Mouse (Mus musculus) thymus, postnatal 14 days (tissue): Measurements from ENCODE around the gene Baz2b.
"Not testable (repeated sequence)": the region's sequence is repeated elsewhere in the genome, so short reads cannot be mapped to it uniquely, and the experiment has no call there.

Source experiments
- DNase-seq: peaks from one replicate; pipeline ENCODE4 v3.0.0; 2021

Baz2b gene

DNA sequence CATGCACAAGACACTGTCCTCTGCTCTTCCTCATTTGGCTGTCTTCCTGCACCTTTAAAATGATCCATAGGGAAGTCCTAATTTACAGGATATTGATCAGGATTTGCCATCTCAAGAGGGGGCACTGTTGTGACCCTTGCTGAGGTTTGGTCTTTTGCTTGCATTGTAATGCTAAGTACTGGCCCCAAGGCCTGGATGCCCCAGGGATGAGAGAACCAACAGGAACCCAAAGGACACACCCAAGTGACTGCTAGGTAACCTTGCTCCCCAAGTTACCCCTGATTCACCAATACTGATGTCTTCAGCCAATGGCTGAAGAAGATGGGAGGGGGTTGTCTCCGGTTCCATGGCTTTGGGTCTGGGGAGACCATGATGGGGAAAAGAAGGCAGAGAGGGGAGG, 124.8 kb downstream of the Baz2b start:
- no peak for DNase-seq

GRCm38 (mm10) chr2:60082984-60083636, 126.5 kb downstream of the Baz2b start:
- DNase-seq: no peak

- no peak for DNase-seq
Measured at GRCm38 (mm10) chr2:60082225-60082624, 127.4 kb downstream of the Baz2b start.

- no peak for DNase-seq
Measured at GRCm38 (mm10) chr2:60080831-60081230, 128.8 kb downstream of the Baz2b start.

DNA sequence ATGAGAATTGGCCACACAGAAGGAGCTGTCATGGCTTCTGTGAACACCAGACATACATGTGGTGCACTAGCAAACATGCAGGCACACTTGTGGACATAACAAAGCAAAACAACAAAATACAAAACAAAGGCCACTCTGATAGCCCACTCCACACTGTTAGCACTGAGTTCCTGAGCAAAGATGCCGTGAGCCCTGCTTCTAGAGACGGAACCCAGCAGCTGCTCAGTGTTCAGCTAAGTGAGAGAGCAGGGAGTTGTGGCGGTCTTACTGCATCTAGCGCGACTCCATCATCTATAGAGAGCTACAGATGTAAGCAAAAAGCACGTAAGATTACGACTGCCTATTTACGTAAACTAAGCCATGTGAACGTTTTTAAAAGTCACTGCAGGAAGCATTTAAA, 132.0 kb downstream of the Baz2b start:
- no peak for DNase-seq

DNA sequence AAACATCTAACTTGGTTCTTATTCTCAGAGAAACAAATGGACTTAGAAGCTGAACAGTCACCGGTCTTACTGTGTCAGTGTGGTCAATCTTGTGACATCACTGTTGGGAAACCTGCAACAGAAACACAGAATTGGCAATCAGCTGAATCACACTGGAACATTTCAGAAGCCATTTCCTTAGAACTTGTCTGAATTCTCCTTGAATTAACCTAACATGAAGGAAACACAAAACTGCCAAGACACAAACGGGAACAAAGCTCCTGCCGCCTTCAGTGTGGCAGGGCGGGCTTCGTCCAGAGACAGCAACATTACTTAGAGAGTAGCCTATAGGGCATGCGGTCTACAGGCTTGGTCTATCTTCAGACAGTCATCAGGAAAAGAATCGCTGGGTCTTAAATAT, 132.8 kb downstream of the Baz2b start:
- DNase-seq: no peak

GRCm38 (mm10) chr2:60076025-60076424, 133.6 kb downstream of the Baz2b start:
- no peak for DNase-seq

DNA sequence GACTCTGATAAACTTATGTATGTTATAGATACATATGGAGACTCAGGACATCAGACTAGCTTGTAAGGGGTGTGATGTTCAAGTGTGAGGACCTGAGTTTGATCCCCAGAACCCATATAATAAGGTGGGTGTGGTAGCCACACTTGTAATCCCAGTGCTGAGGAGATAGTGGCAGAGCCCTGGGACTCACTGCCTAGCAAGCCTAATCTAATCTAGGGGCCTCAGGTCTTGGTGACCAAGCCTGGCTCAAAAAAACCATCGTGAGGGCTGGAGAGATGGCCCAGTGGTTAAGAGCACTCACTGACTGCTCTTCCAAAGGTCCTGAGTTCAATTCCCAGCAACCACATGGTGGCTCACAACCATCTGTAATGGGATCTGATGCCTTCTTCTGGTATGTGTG, 135.8 kb downstream of the Baz2b start:
- DNase-seq: not testable (repeated sequence)

GRCm38 (mm10) chr2:60071813-60072212, 137.8 kb downstream of the Baz2b start:
- peak; percentile 25 for DNase-seq

GRCm38 (mm10) chr2:60070938-60071337, 138.7 kb downstream of the Baz2b start:
- DNase-seq: no peak

DNA sequence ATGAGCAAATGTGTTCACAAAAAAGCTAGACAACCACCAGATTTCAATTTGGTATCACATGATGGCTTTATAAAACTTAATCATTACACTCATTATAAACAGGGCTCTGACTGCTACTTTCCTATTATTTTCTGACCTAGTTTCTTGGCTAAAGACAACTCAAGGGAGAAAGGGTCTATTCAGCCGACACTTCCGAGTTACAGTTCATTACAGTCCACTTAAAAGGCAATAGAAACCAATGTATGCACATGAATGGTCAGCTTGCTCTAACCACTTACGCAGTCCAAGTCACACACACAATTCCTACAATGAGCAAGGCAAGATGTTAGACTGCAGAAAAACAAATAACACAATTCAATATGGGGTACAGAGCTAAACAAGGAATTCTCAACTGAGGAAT, 141.2 kb downstream of the Baz2b start:
- DNase-seq: no peak

GRCm38 (mm10) chr2:60065415-60065814, 144.2 kb downstream of the Baz2b start:
- DNase-seq: no peak

DNA sequence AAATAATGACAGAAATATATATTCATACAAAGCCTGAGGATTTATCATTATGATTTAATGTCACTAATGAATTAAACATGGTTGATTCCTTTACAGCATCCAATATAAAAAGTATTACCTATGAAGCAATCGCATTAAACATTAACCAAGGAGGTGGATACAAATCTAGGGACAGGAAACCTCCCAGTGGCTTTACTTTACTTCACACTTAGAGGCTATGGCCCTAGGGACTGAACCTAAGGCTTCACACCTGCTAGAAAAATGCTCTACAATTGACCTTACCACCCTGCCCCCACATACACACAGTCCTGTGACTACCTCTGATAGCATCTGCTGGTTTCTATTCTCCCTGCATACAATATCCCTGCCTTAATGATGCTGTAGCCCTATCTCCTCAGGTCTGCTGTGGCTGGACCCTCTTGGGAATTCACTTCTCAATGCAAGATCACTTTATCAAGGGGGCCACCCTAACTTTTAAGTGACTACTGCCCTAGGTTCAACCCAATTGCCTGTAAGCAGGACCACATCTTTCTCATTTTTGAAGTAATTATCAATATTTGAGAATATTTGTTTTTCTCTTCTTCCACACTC, 149.4 kb downstream of the Baz2b start:
- DNase-seq: no peak

GRCm38 (mm10) chr2:60059300-60059699, 150.3 kb downstream of the Baz2b start:
- no peak for DNase-seq

DNA sequence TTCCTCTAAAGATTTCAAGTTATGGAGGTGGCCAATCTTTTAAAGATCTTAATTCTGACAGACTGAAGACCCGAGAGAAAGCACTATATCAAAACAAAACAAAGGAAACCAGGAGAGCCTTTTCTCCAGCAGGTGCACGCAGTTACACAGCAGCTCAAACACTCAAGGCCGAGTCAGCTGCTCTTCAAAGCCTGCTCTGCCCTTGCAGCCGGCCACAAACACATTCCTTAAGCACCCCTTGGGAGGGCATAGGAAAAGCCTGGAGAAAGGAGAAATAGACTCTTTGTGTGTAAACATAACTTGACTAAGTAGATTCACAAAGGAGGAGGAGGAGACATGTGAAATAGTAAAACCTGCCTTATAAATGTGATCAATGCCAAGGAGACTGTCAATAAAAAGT, 153.6 kb downstream of the Baz2b start:
- no peak for DNase-seq

GRCm38 (mm10) chr2:60054808-60055535, 154.7 kb downstream of the Baz2b start:
- DNase-seq: no peak

DNA sequence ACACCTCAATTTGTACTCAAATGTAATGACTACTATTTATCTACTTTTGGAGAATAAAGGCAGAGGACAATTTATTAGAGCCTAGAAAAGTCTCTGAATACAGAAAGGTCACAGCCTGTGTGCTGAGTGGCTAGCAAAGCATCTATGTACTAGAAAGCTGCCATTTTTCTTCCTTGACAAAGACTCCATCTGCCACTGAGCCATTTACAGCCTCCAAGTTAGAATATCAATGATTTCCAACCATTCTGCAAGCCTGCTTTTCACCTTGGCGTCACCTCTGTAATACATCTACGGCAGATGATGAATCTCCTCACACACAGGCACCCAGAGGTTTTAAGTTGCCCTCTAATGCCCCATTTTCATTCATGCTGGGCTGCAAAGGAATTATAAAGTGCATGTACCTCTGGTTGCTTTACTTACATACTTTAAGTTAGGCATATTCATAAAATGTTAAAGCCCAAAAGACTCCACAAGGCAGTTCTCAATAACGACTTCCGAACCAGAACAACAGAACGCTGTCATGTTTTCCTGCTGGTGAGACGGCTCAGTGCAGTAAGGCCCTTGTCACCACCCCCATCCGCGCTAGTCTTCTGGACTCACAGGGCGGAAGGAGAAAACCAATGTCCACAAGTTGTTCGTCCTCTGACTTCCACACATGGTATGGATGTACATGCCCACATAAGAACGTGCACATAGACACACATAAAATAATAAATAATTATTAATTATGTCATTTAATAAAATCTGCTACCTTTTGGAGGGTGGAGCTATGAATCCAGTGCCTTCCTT, 156.2 kb downstream of the Baz2b start:
- DNase-seq: no peak

GRCm38 (mm10) chr2:60050667-60051460, 158.8 kb downstream of the Baz2b start:
- DNase-seq: no peak

DNA sequence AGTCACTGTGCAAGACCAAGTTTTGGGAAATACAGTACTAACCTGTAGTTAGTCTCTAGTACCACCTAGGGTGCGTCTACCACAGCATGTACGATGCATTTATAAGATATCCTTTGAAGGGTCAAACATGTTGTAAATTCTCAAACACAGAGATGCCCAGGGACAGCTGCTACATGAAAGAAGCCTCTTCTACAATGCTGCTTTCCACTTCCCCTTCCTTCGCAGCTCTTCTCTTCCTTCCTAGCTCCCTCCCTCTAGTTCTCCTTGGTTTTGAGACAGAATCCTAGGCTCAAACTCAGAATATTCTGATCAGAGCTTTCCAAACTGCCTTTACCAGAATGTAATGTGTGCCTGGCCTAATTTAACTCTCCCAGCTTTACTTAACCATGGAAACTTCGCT, 159.8 kb downstream of the Baz2b start:
- no peak for DNase-seq

- DNase-seq: no peak
Measured at GRCm38 (mm10) chr2:60049351-60049750, 160.3 kb downstream of the Baz2b start.

- DNase-seq: no peak
Measured at GRCm38 (mm10) chr2:60045995-60046394, 163.6 kb downstream of the Baz2b start.

GRCm38 (mm10) chr2:60044988-60045387, 164.7 kb downstream of the Baz2b start:
- DNase-seq: no peak

GRCm38 (mm10) chr2:60044540-60044939, 165.1 kb downstream of the Baz2b start:
- no peak for DNase-seq
